Mouse (Mus musculus) bone marrow macrophage, adult 2 months (primary cell): ENCODE measurements around the gene Prkcb.

Source experiments
- CTCF ChIP-seq: IDR thresholded peaks from 2 replicates; pipeline ENCODE4 v1.5.1; 2012; ENCODE audit warnings: low read depth, mild to moderate bottlenecking, low read length, moderate library complexity
- POLR2A ChIP-seq: IDR thresholded peaks from 2 replicates; pipeline ENCODE4 v1.6.1; 2012; ENCODE audit warnings: mild to moderate bottlenecking, low read depth, low read length, borderline replicate concordance

GRCm38 (mm10) chr7:122475038-122475437, 186.5 kb downstream of the Prkcb start:
- TF ChIP-seq CTCF (no peak), POLR2A (no peak)
